Mouse (Mus musculus) limb, embryonic 13.5 days (tissue): Measurements from ENCODE around the gene Zfp281. TPM values are rescaled to one million over a fixed set of nuclear protein-coding genes. Genes with fewer than 3 reads are reported as not detected.

Source experiments
- ATAC-seq: fragments of 200-750 bp; cut with Nextera tagmentation; 2 replicates; pipeline ENCODE4 v1.8.0; 2017; ENCODE audit warnings: low read depth, moderate number of reproducible peaks, moderate TSS enrichment; ENCODE audit not compliant: low FRiP score
- H3K27ac ChIP-seq: fragments of 300-500 bp; sonication (generic); 2 replicates; pipeline ENCODE4 v1.5.1; 2015; ENCODE audit warnings: inconsistent platforms, mild to moderate bottlenecking, moderate library complexity
- H3K27me3 ChIP-seq: fragments of 300-500 bp; sonication (generic); 2 replicates; pipeline ENCODE4 v1.6.1; 2015; ENCODE audit warnings: mild to moderate bottlenecking, inconsistent platforms
- H3K36me3 ChIP-seq: fragments of 300-500 bp; sonication (generic); 2 replicates; pipeline ENCODE4 v1.6.1; 2015; ENCODE audit warnings: inconsistent platforms, mild to moderate bottlenecking, moderate library complexity
- H3K4me1 ChIP-seq: fragments of 300-500 bp; sonication (generic); 2 replicates; pipeline ENCODE4 v1.6.1; 2015; ENCODE audit warnings: inconsistent platforms
- H3K4me2 ChIP-seq: fragments of 300-500 bp; sonication (generic); replicated peaks from 2 replicates; pipeline ENCODE4 v1.6.1; 2015; ENCODE audit warnings: inconsistent platforms, mild to moderate bottlenecking, moderate library complexity
- H3K4me3 ChIP-seq: fragments of 300-500 bp; sonication (generic); 2 replicates; pipeline ENCODE4 v1.5.1; 2015; ENCODE audit warnings: moderate library complexity, mild to moderate bottlenecking, inconsistent platforms
- H3K9ac ChIP-seq: fragments of 300-500 bp; sonication (generic); 2 replicates; pipeline ENCODE4 v1.6.1; 2015; ENCODE audit warnings: mild to moderate bottlenecking, inconsistent platforms
- H3K9me3 ChIP-seq: fragments of 300-500 bp; sonication (generic); 2 replicates; pipeline ENCODE4 v1.6.1; 2016; ENCODE audit warnings: inconsistent platforms
- WGBS: fragments of 180-500 bp; shearing (Covaris S2); methylation state at CpG from one replicate; pipeline ENCODE4 v1.1.7; 2015; 5-methylcytosine and 5-hydroxymethylcytosine counted together
- polyA plus RNA-seq: library from polyadenylated mRNA; unstranded; fragments of >200 nt; fragmentation: Nextera tagmentation; extraction: Ambion mirVana; gene quantifications from 2 replicates; pipeline ENCODE4 v1.2.1, GENCODE M21; 2015

The Zfp281 gene
- polyA plus RNA-seq, 1 experiment from 2014 or later, result 27.3 TPM

DNA sequence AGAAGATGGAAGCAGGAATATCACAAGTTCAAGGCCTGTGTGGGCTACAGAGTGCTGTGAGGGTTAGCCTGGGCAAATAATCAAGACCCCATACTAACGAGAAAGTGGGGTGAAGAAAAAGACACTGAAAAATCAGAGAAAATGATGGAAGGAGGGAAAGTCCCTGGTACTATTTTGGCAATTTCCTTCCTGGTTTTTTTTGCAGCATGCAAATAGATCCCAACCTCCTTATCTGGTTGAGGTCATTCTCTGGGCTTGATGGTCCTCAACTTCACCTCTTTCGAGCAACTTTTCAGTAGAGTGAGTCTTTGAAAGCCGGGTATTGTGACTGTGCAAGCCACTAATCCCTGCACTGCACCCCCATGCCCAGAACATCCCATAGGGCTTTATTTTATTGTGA, 24.6 kb upstream of the Zfp281 start:
- no peaks in the 10 kb centered on the region for H3K27me3 ChIP-seq
- no peaks in the 10 kb centered on the region for H3K9me3 ChIP-seq
- no peak overlapping the region for H3K9ac ChIP-seq
- WGBS, result 56% methylated on average over 3 of the region's 3 CpGs
- H3K4me2 ChIP-seq, result no peak overlapping the region
- no peaks in the 10 kb centered on the region for H3K36me3 ChIP-seq
- no peak overlapping the region for H3K4me3 ChIP-seq
- peaks cover 11% of the 10 kb centered on the region; the same call in 1 of the 2 replicates for H3K4me1 ChIP-seq
- H3K27ac ChIP-seq, result no peak overlapping the region
- ATAC-seq, result no peak

DNA sequence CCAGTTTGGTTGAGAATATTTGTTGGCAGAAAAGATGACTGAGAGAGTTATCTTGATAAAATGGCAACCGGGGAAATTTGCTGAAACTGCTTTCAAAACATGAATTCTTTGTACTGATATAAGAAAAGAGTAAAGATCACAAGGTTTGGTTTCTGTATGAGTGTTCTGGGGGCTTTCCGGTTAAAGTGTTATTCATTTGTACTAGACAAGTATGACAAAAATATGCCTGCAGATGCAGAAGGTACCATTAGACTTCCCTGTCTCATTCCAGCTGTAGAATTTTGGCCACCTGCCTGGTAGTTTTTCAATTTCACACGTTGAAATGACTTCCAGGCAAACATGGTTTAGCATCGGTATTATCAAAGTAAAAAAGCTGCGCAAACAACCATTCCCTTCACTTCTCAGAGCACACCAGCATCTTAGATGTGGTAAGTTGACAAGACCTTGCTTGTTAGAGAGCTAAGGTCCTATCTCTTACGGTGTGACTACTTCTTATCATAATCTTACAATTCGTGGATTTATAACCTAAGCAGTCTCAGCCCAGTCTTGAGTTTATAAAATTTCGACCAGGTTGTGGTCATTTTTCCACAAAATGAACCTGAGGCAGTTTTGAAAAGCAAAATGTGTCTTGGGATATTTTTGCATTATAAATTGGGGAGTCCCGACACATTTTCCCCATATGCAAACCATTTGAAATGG, 23.9 kb upstream of the Zfp281 start:
- Histone ChIP-seq H3K4me1 (peaks cover 11% of the 10 kb centered on the region; the same call in 1 of the 2 replicates), H3K9ac (no peak overlapping the region), H3K9me3 (no peaks in the 10 kb centered on the region), H3K27me3 (no peaks in the 10 kb centered on the region), H3K4me2 (no peak overlapping the region), H3K27ac (no peak overlapping the region), H3K36me3 (no peaks in the 10 kb centered on the region), H3K4me3 (no peak overlapping the region)
- 62% methylated on average over 9 of the region's 9 CpGs for WGBS
- ATAC-seq, result no peak

GRCm38 (mm10) chr1:136601346-136601888, 23.3 kb upstream of the Zfp281 start:
- peaks cover 11% of the 10 kb centered on the region; the same call in 1 of the 2 replicates for H3K4me1 ChIP-seq
- no peak for ATAC-seq
- H3K9me3 ChIP-seq, result no peaks in the 10 kb centered on the region
- no peak overlapping the region for H3K9ac ChIP-seq
- no peak overlapping the region for H3K4me3 ChIP-seq
- no peak overlapping the region for H3K4me2 ChIP-seq
- H3K27ac ChIP-seq, result no peak overlapping the region
- no peaks in the 10 kb centered on the region for H3K36me3 ChIP-seq
- 80% methylated on average over 10 of the region's 10 CpGs for WGBS
- H3K27me3 ChIP-seq, result no peaks in the 10 kb centered on the region

DNA sequence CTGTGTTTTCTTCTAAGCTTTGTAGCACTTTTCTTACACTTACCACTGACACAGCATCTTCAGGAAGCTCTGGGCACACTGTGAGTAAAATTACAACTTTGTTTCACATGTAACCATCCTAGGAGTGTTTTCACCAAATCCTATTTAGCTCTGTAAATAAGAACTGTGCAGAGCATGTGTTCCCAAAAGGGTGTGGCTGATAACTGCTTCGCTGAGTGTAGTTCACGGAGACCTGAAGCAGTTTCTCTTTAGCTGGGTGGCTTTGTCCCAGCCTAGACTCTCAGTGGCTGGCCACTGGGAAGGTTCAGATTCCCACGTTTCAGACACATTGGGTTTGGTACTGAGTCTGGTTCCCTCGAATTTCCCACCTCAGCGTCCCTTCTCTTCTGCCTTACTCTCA, 22.4 kb upstream of the Zfp281 start:
- no peak overlapping the region for H3K9ac ChIP-seq
- no peaks in the 10 kb centered on the region for H3K27me3 ChIP-seq
- peaks cover 11% of the 10 kb centered on the region; the same call in 1 of the 2 replicates for H3K4me1 ChIP-seq
- H3K36me3 ChIP-seq, result no peaks in the 10 kb centered on the region
- H3K9me3 ChIP-seq, result no peaks in the 10 kb centered on the region
- ATAC-seq, result no peak
- no peak overlapping the region for H3K27ac ChIP-seq
- WGBS, result 71% methylated on average over 5 of the region's 5 CpGs
- no peak overlapping the region for H3K4me3 ChIP-seq
- no peak overlapping the region for H3K4me2 ChIP-seq

DNA sequence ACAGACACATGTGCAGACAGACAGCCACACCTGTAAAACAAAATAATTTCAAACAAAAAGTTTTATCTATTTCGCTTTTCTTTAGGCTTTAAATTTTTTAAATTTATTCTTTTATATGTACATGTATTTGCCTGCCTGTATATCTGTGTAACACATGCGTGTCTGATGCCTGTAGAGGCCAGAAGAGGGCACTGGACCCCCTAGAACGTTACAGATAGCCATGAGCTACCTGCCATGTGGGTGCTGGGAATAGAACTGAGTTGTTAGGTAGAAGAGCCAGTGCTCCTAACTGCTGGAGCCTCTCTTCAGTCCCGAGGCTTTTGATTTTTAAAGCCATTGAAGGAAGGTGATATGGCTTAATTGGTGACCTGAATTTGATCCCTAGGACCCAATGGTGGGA, 20.5 kb upstream of the Zfp281 start:
- H3K9ac ChIP-seq, result no peak overlapping the region
- H3K27ac ChIP-seq, result no peak overlapping the region
- H3K4me2 ChIP-seq, result no peak overlapping the region
- ATAC-seq, result no peak
- peaks cover 11% of the 10 kb centered on the region; the same call in 1 of the 2 replicates for H3K4me1 ChIP-seq
- H3K27me3 ChIP-seq, result no peaks in the 10 kb centered on the region
- no peaks in the 10 kb centered on the region for H3K9me3 ChIP-seq
- H3K4me3 ChIP-seq, result no peak overlapping the region
- WGBS, result 78% methylated on average over 4 of the region's 4 CpGs
- H3K36me3 ChIP-seq, result no peaks in the 10 kb centered on the region

DNA sequence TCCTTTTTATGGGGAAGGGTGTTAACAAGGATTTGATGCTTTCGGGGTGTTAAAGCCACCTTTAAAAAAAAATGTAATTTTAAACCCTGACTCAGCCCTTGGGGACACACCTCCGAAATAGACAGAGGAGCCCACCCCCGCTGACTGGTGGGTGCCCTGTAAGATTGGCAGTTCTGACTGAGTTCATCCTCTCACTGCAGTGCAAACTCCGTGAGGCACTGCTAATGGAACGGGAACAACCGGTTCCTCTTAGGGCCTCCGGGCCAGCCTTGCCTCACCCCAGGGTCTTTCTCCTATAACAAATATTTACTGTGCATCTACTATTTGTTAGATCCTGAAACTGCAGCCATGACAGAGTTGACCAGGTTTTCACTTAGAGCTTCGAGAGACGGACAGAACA, 18.9 kb upstream of the Zfp281 start:
- no peaks in the 10 kb centered on the region for H3K27me3 ChIP-seq
- no peak for ATAC-seq
- H3K27ac ChIP-seq, result no peak overlapping the region
- H3K4me2 ChIP-seq, result no peak overlapping the region
- no peaks in the 10 kb centered on the region for H3K36me3 ChIP-seq
- no peaks in the 10 kb centered on the region for H3K9me3 ChIP-seq
- 61% methylated on average over 9 of the region's 9 CpGs for WGBS
- no peak overlapping the region for H3K4me3 ChIP-seq
- H3K4me1 ChIP-seq, result peaks cover 2% of the 10 kb centered on the region; the same call in 1 of the 2 replicates
- no peak overlapping the region for H3K9ac ChIP-seq

- Histone ChIP-seq H3K4me1 (no peaks in the 10 kb centered on the region), H3K9ac (no peak overlapping the region), H3K27me3 (no peaks in the 10 kb centered on the region), H3K36me3 (no peaks in the 10 kb centered on the region), H3K4me3 (no peak overlapping the region), H3K9me3 (no peaks in the 10 kb centered on the region), H3K27ac (no peak overlapping the region), H3K4me2 (no peak overlapping the region)
- WGBS, result 77% methylated on average over 4 of the region's 4 CpGs
- ATAC-seq, result no peak
Observed at GRCm38 (mm10) chr1:136606278-136606677, 18.4 kb upstream of the Zfp281 start.

- no peak for ATAC-seq
- H3K4me1 ChIP-seq, result no peaks in the 10 kb centered on the region
- H3K9me3 ChIP-seq, result no peaks in the 10 kb centered on the region
- H3K36me3 ChIP-seq, result no peaks in the 10 kb centered on the region
- no peaks in the 10 kb centered on the region for H3K27me3 ChIP-seq
- no peak overlapping the region for H3K27ac ChIP-seq
- H3K9ac ChIP-seq, result no peak overlapping the region
- no peak overlapping the region for H3K4me2 ChIP-seq
- H3K4me3 ChIP-seq, result no peak overlapping the region
- 84% methylated on average over 11 of the region's 11 CpGs for WGBS
Observed at GRCm38 (mm10) chr1:136608339-136609261, 16.1 kb upstream of the Zfp281 start.

DNA sequence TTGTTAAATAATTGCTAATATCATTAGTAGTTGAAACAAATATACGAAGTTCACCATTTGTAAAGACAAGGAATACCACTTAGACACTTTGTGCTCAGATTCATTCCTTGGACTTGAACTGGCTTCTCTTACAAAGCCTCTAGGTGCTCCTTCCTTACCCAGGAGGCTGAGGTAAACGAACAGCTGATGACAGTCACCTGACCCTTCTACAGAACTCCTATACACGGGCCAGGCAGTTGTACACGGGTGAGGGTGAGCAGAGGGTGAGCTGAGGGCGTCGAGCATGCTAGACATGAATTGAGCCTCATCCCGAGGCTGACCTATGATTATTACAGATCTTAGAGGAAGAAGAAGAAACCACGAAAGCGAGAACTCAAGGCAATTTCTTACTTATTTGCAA, 12.9 kb upstream of the Zfp281 start:
- WGBS, result 82% methylated on average over 9 of the region's 9 CpGs
- H3K4me1 ChIP-seq, result no peaks in the 10 kb centered on the region
- H3K4me2 ChIP-seq, result no peak overlapping the region
- H3K4me3 ChIP-seq, result no peak overlapping the region
- ATAC-seq, result no peak
- no peak overlapping the region for H3K9ac ChIP-seq
- no peaks in the 10 kb centered on the region for H3K27me3 ChIP-seq
- H3K36me3 ChIP-seq, result no peaks in the 10 kb centered on the region
- H3K9me3 ChIP-seq, result no peaks in the 10 kb centered on the region
- H3K27ac ChIP-seq, result no peak overlapping the region

- no peak overlapping the region for H3K4me2 ChIP-seq
- ATAC-seq, result no peak
- no peak overlapping the region for H3K27ac ChIP-seq
- H3K4me3 ChIP-seq, result no peak overlapping the region
- H3K9me3 ChIP-seq, result no peaks in the 10 kb centered on the region
- no peaks in the 10 kb centered on the region for H3K36me3 ChIP-seq
- no peak overlapping the region for H3K9ac ChIP-seq
- WGBS, result 61% methylated on average over 6 of the region's 6 CpGs
- H3K27me3 ChIP-seq, result no peaks in the 10 kb centered on the region
- H3K4me1 ChIP-seq, result no peaks in the 10 kb centered on the region
Observed at GRCm38 (mm10) chr1:136613300-136613751, 11.4 kb upstream of the Zfp281 start.

- Histone ChIP-seq H3K36me3 (no peaks in the 10 kb centered on the region), H3K4me1 (no peaks in the 10 kb centered on the region), H3K4me2 (no peak overlapping the region), H3K27me3 (no peaks in the 10 kb centered on the region), H3K9me3 (no peaks in the 10 kb centered on the region), H3K9ac (no peak overlapping the region), H3K27ac (no peak overlapping the region), H3K4me3 (no peak overlapping the region)
- no peak for ATAC-seq
- 85% methylated on average over 11 of the region's 11 CpGs for WGBS
Observed at GRCm38 (mm10) chr1:136614748-136615440, 9.8 kb upstream of the Zfp281 start.
